Mouse (Mus musculus): ENCODE results near the gene Pelo.

Pelo gene

DNA sequence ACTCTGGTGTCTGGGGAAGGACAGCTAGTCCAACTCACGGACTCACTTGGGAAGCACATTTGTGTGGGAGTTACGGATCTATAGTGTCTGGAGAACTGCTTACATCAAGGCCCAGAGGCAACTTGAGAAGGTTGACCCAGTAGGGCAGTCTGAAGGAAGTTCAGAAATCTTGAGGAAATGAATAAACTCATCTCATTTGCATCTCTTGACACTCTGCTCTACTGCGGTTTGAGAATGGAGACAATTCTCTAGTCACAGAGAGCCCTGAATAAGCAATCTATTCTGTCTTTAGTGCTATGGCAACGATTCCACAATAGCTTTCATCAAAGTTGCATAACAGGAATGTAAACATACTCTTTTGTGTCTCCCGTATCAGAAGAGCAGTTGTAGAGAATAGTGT lies 7.0 kb upstream of the Pelo start:
- no peak for DNase-seq (ENCODE audit: low read depth, low spot score)

- DNase-seq (ENCODE audit: low read depth, low spot score), result no peak
These were observed 6.2 kb upstream of the Pelo start for GRCm38 (mm10) chr13:115096216-115096615.

- DNase-seq (ENCODE audit: low read depth, low spot score), result no peak
These were observed 5.4 kb upstream of the Pelo start for GRCm38 (mm10) chr13:115095392-115095791.

GRCm38 (mm10) chr13:115091511-115091910 lies 1.5 kb upstream of the Pelo start:
- DNase-seq (ENCODE audit: low read depth, low spot score), result peak; percentile 34

GRCm38 (mm10) chr13:115090977-115091445 lies 1.0 kb upstream of the Pelo start:
- DNase-seq (ENCODE audit: low read depth, low spot score), result no peak

- DNase-seq (ENCODE audit: low read depth, low spot score), result peak; percentile 31
These were observed 476 bp downstream of the Pelo start for GRCm38 (mm10) chr13:115089395-115090025.

DNA sequence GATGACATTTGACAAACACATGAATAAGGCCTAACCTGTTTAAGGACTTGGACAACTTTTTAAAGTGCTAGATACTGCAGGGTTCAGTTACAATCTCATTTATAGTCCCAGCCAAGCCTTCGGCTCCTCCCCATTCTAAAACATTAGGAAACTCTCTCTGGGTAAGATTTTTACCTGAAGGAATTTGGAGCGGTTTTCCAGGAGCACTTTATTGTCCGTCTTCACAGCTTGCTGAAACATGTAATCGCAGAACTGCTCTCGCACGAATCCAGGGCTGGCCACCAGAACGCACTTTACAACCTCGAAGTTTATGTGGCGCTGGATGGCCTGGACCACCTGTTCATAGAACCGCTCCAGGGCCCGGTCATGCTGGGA lies 979 bp downstream of the Pelo start:
- no peak for DNase-seq (ENCODE audit: low read depth, low spot score)

DNA sequence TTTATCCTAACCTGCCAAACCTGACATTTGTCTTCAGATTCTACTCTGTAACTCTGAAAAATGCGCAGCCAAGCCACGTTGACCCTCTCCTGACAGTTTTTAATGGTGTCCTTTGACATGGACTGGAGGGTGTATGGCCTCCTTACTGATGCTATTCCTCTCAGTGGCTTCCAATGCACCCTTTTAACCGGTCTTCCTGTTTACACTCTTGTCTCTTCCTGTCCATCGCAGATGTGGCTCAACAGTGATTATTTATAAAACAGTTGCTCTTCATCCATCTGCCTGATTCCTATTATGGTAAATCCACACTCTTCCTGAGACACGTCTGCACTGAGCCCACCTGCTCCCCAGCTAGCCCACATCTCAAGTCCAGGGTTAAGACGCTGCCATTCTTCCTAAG lies 4.0 kb downstream of the Pelo start:
- DNase-seq (ENCODE audit: low read depth, low spot score), result no peak

DNA sequence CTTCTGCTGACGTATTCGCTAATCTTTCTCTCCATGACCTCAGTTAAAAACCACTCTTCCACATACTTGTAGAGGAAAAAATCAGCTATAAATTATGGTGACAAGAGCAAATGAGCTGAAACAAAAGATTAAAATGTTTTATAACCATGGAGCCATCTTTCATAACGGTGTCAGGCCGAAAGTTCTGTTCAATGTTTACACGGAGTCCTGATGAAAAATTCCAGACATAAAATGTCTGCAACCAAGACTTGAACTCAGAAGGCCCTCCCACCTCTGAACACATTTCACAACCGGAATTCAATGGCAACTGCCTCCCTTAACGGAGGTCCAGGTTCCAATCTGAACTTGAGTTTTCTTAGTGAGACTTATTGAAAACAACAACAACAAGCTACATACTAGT lies 7.6 kb downstream of the Pelo start:
- DNase-seq (ENCODE audit: low read depth, low spot score), result no peak

- no peak for DNase-seq (ENCODE audit: low read depth, low spot score)
These were observed 9.9 kb downstream of the Pelo start for GRCm38 (mm10) chr13:115079996-115080585.

GRCm38 (mm10) chr13:115078997-115079685 lies 10.8 kb downstream of the Pelo start:
- no peak for DNase-seq (ENCODE audit: low read depth, low spot score)

DNA sequence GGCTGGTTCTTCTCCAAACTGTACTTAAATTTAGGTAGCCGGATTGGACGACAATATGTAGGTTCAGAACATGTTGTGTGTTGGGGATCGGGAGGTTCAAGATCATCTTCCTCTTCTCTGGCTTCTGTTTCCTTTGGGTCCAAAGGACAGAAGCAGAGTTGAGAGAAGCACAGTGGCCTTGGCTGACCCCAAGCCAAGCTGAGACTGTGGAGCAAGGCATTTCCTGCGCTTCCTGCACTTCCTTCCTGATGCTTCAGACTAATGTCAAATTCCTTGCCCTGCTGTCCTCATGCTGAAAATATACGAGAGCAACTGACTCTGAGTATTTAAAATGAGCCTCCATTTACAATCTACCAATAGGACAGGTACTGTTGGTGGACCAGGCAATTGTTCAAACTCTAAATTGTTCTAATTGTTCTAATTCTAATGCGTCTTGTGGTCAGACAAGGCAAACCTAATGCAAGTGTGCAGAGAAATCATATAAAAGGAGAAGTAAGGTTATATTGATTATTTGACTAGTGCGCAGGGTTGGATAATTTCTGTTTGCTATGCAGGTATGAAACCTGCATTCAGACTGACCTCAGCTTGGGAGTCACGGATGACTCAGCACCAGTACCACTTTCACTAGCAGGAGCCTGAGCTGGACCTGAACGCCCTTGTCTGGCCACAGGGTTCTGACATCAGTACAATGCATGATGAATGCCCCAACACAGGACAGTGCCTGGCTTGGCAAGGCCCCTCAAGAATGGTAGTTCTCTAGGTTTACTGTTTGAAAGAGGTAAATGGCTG lies 12.4 kb downstream of the Pelo start:
- DNase-seq (ENCODE audit: low read depth, low spot score), result no peak

GRCm38 (mm10) chr13:115072386-115072785 lies 17.6 kb downstream of the Pelo start:
- no peak for DNase-seq (ENCODE audit: low read depth, low spot score)

DNA sequence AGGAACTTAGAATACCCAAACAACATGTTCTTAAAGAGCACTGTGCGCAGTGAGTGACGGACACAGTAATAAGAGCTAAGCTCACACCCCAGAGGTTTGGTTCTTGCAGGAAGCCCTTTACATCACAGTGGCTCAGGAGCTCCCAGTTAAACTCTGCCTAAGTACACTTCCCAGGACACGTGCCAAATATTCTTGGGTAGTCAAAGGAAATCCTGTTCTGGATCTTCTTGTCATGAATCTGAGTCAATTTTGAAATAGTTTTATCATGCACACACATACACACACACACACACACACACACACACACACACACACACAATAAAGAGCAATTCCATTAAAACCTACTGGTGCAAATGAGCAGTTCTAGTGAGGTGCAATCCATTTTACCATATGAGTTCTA lies 18.6 kb downstream of the Pelo start:
- no peak for DNase-seq (ENCODE audit: low read depth, low spot score)

DNA sequence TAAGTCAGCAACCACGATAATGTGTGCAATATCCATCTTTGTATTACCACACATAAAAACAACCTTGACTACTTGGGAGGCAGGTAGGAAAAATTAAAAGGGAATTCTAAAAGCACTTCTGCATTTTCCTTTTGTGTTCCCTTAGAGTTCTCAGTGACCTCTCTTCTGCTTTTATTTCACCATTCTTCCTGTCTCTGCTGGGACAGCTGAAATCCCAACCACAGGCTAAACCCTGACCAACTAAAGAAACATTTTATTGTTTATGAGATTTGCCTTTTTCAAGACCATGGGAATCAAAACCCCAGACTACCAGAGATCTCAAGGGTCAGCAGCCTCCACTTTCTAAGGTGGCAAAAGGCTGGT lies 22.0 kb downstream of the Pelo start:
- no peak for DNase-seq (ENCODE audit: low read depth, low spot score)

- DNase-seq (ENCODE audit: low read depth, low spot score), result no peak
These were observed 22.5 kb downstream of the Pelo start for GRCm38 (mm10) chr13:115067324-115067967.

DNA sequence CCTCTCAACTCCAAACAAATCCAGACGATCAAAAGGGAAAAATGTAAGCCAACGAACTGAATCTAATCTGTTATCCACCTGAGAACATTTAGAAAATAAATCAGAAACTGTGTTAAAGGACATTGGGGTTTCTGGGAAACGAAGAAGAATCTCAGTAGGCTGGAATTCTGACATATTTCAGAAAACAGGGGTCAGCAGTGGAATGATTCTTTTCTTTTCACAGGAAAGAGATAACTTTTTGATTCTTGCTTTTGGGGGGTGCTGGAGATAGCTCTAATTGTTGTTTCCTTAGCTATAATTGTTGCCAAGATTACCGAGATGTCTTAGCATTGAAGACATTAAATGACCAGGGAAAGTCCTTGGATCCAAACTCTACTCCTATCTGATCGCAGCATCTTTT lies 32.4 kb downstream of the Pelo start:
- no peak for DNase-seq (ENCODE audit: low read depth, low spot score)

DNA sequence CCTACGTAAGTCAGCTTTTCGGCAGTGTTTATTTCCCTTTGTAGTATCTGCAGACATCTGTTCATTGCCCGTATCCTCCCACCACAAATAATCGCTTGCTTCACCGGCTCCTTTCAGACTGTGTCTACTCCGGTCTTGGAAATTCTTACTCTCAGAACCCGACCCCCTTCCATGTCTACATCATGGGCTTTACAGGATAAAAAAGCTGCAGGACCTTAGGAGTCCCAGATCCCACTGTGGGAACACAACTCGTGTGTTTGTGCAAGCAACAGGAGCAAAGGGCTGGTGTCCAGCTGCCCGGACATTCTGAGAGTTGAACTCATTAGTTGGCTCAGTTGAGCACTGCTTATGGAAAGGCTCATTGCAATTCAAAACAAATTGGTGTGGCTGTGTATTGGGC lies 35.2 kb downstream of the Pelo start:
- peak; percentile 34 for DNase-seq (ENCODE audit: low read depth, low spot score)

- DNase-seq (ENCODE audit: low read depth, low spot score), result no peak
These were observed 37.4 kb downstream of the Pelo start for GRCm38 (mm10) chr13:115052568-115052967.

GRCm38 (mm10) chr13:115050660-115051559 lies 39.1 kb downstream of the Pelo start:
- DNase-seq (ENCODE audit: low read depth, low spot score), result no peak

- no peak for DNase-seq (ENCODE audit: low read depth, low spot score)
These were observed 47.3 kb downstream of the Pelo start for GRCm38 (mm10) chr13:115042652-115043051.

Data from mesoderm, embryonic 11.5 days (tissue).